Mouse (Mus musculus) cerebellum, adult 11 months (tissue): Measurements from ENCODE around the gene Trim47.

ENCODE experiments used
- DNase-seq: peaks from one replicate; pipeline ENCODE4 v3.0.0; 2022

The Trim47 gene

GRCm38 (mm10) chr11:116061641-116062415 is 65.2 kb downstream of the Trim47 start:
- DNase-seq: peak; percentile 80

- peak; percentile 60 for DNase-seq
Measured at GRCm38 (mm10) chr11:116060596-116060995, 66.4 kb downstream of the Trim47 start.

GRCm38 (mm10) chr11:116059691-116060025 is 67.4 kb downstream of the Trim47 start:
- DNase-seq: peak; percentile 46

- peak; percentile 43 for DNase-seq
Measured at GRCm38 (mm10) chr11:116058868-116059690, 67.9 kb downstream of the Trim47 start.

GRCm38 (mm10) chr11:116058022-116058614 is 68.9 kb downstream of the Trim47 start:
- peak; percentile 55 for DNase-seq

- DNase-seq: no peak
Measured at GRCm38 (mm10) chr11:116057237-116057881, 69.7 kb downstream of the Trim47 start.

- no peak for DNase-seq
Measured at GRCm38 (mm10) chr11:116055873-116056272, 71.1 kb downstream of the Trim47 start.
